Mouse (Mus musculus): ENCODE data around the gene 1700123O20Rik.

Gene 1700123O20Rik

GRCm38 (mm10) chr14:54676290-54676689 lies 9.7 kb upstream of the 1700123O20Rik start:
- no peak for DNase-seq (ENCODE audit: low read depth, low spot score)

- no peak for DNase-seq (ENCODE audit: low read depth, low spot score)
These were observed 7.2 kb upstream of the 1700123O20Rik start for GRCm38 (mm10) chr14:54678657-54679304.

GRCm38 (mm10) chr14:54682396-54682795 lies 3.6 kb upstream of the 1700123O20Rik start:
- DNase-seq (ENCODE audit: low read depth, low spot score): no peak

- no peak for DNase-seq (ENCODE audit: low read depth, low spot score)
These were observed 545 bp upstream of the 1700123O20Rik start for GRCm38 (mm10) chr14:54685471-54685870.

GRCm38 (mm10) chr14:54686522-54687143 lies 617 bp downstream of the 1700123O20Rik start, which contains the start of gene Acin1:
TSS of gene Acin1 (minus strand) at chr14:54686931.
- DNase-seq (ENCODE audit: low read depth, low spot score): peak; percentile 100

GRCm38 (mm10) chr14:54687251-54687650 lies 1.2 kb downstream of the 1700123O20Rik start:
- DNase-seq (ENCODE audit: low read depth, low spot score): no peak

GRCm38 (mm10) chr14:54695042-54695441 lies 9.0 kb downstream of the 1700123O20Rik start:
- no peak for DNase-seq (ENCODE audit: low read depth, low spot score)

- DNase-seq (ENCODE audit: low read depth, low spot score): no peak
These were observed 10.7 kb downstream of the 1700123O20Rik start for GRCm38 (mm10) chr14:54696752-54697151.

- no peak for DNase-seq (ENCODE audit: low read depth, low spot score)
These were observed 12.7 kb downstream of the 1700123O20Rik start, which contains the start of gene Gm29776 for GRCm38 (mm10) chr14:54698733-54699132. TSS of gene Gm29776 (minus strand) at chr14:54698833.

GRCm38 (mm10) chr14:54699586-54699985 lies 13.6 kb downstream of the 1700123O20Rik start:
- no peak for DNase-seq (ENCODE audit: low read depth, low spot score)

GRCm38 (mm10) chr14:54701298-54701697 lies 15.3 kb downstream of the 1700123O20Rik start:
- DNase-seq (ENCODE audit: low read depth, low spot score): peak; percentile 73

GRCm38 (mm10) chr14:54703207-54703606 lies 17.2 kb downstream of the 1700123O20Rik start:
- no peak for DNase-seq (ENCODE audit: low read depth, low spot score)

GRCm38 (mm10) chr14:54705844-54706243 lies 19.8 kb downstream of the 1700123O20Rik start:
- DNase-seq (ENCODE audit: low read depth, low spot score): no peak

- DNase-seq (ENCODE audit: low read depth, low spot score): no peak
These were observed 20.7 kb downstream of the 1700123O20Rik start for GRCm38 (mm10) chr14:54706589-54707320.

GRCm38 (mm10) chr14:54709054-54709453 lies 23.0 kb downstream of the 1700123O20Rik start:
- no peak for DNase-seq (ENCODE audit: low read depth, low spot score)

GRCm38 (mm10) chr14:54712074-54712473 lies 26.1 kb downstream of the 1700123O20Rik start, which contains the start of gene Cebpe:
TSS of gene Cebpe (minus strand) at chr14:54712174.
- no peak for DNase-seq (ENCODE audit: low read depth, low spot score)

GRCm38 (mm10) chr14:54712861-54713260 lies 26.8 kb downstream of the 1700123O20Rik start:
- peak; percentile 67 for DNase-seq (ENCODE audit: low read depth, low spot score)

GRCm38 (mm10) chr14:54714121-54714520 lies 28.1 kb downstream of the 1700123O20Rik start:
- DNase-seq (ENCODE audit: low read depth, low spot score): peak; percentile 94

GRCm38 (mm10) chr14:54714617-54715081 lies 28.6 kb downstream of the 1700123O20Rik start:
- peak; percentile 81 for DNase-seq (ENCODE audit: low read depth, low spot score)

GRCm38 (mm10) chr14:54715402-54715801 lies 29.4 kb downstream of the 1700123O20Rik start:
- no peak for DNase-seq (ENCODE audit: low read depth, low spot score)

- DNase-seq (ENCODE audit: low read depth, low spot score): no peak
These were observed 34.0 kb downstream of the 1700123O20Rik start for GRCm38 (mm10) chr14:54720041-54720440.

All from A20 (cell line).